Mouse (Mus musculus) kidney, postnatal 0 days (tissue): ENCODE measurements around the gene Ccdc71. TPM values are rescaled to one million over a fixed set of nuclear protein-coding genes. Genes with fewer than 3 reads are reported as not detected.

Source experiments
- ATAC-seq: fragments of 200-750 bp; cut with Nextera tagmentation; replicated peaks from 2 replicates; pipeline ENCODE4 v1.8.0; 2017; ENCODE audit warnings: low read depth, moderate number of reproducible peaks, moderate TSS enrichment, moderate library complexity; ENCODE audit not compliant: low FRiP score
- DNase-seq: peaks from one replicate; pipeline ENCODE4 v3.0.0-alpha.2; 2016; ENCODE audit warnings: low spot score
- H3K27ac ChIP-seq: fragments of 300-500 bp; sonication (generic); 2 replicates; pipeline ENCODE4 v1.5.1; 2014; ENCODE audit warnings: mild to moderate bottlenecking
- H3K27me3 ChIP-seq: fragments of 300-500 bp; sonication (generic); 2 replicates; pipeline ENCODE4 v1.6.1; 2014; ENCODE audit warnings: low read length, mixed read lengths; ENCODE audit not compliant: insufficient read depth
- H3K36me3 ChIP-seq: fragments of 300-500 bp; sonication (generic); 2 replicates; pipeline ENCODE4 v1.6.1; 2014; ENCODE audit warnings: low read length, mixed read lengths; ENCODE audit not compliant: insufficient read depth
- H3K4me1 ChIP-seq: fragments of 300-500 bp; sonication (generic); replicated peaks from 2 replicates; pipeline ENCODE4 v1.6.1; 2014; ENCODE audit warnings: antibody characterized with exemption, low read length, mixed read lengths; ENCODE audit not compliant: insufficient read depth
- H3K4me2 ChIP-seq: fragments of 300-500 bp; sonication (generic); 2 replicates; pipeline ENCODE4 v1.6.1; 2014; ENCODE audit warnings: mild to moderate bottlenecking, low read length, moderate library complexity, mixed read lengths
- H3K4me3 ChIP-seq: fragments of 300-500 bp; sonication (generic); replicated peaks from 2 replicates; pipeline ENCODE4 v1.5.1; 2014; ENCODE audit warnings: low read depth, low read length
- H3K9ac ChIP-seq: fragments of 300-500 bp; sonication (generic); 2 replicates; pipeline ENCODE4 v1.6.1; 2014; ENCODE audit warnings: low read depth, low read length
- H3K9me3 ChIP-seq: fragments of 300-500 bp; sonication (generic); replicated peaks from 2 replicates; pipeline ENCODE4 v1.6.1; 2016; ENCODE audit warnings: low read length, inconsistent platforms, mixed read lengths
- CTCF ChIP-seq: IDR thresholded peaks from 2 replicates; pipeline ENCODE4 v1.5.1; 2016; ENCODE audit warnings: antibody characterized with exemption, low read depth, mild to moderate bottlenecking, moderate library complexity
- WGBS: fragments of 180-500 bp; shearing (Covaris S2); extraction: QIAGEN DNeasy Blood & Tissue Kit; methylation state at CpG from one replicate; pipeline ENCODE4 v1.1.7; 2014; 5-methylcytosine and 5-hydroxymethylcytosine counted together
- polyA plus RNA-seq: library from polyadenylated mRNA; unstranded; fragments of >200 nt; fragmentation: Nextera tagmentation; extraction: Ambion mirVana; gene quantifications from 2 replicates; pipeline ENCODE4 v1.2.1, GENCODE M21; 2015

Gene Ccdc71
- polyA plus RNA-seq, 1 experiment from 2014 or later: 55.3 TPM

DNA sequence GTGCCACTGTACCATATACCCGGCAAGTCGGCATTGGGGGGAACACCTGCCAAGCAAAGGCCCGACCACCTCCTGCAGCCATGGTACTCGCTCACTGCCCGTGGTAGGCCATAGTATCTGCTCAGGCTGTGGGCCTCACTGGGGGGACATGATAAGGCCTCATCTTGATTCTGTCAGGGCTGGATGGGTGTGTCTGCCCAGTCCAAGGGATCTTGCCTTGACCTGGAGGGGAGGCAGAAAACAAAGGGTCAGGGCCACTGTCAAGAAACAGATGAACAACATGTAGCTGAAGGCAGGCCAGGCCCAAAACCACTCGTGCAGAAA, 9.2 kb upstream of the Ccdc71 start:
- TF ChIP-seq CTCF: no peak
- H3K9ac ChIP-seq: peak overlapping the region; percentile 18; the same call in 1 of the 2 replicates
- H3K4me2 ChIP-seq: 0 out of 2 replicates have a peak overlapping the region, but pooled peaks have one; percentile 4
- H3K4me1 ChIP-seq: peaks cover 8% of the 10 kb centered on the region; the same call in 1 of the 2 replicates
- DNase-seq (no peak), ATAC-seq (no peak)
- H3K27me3 ChIP-seq: no peaks in the 10 kb centered on the region
- no peak overlapping the region for H3K27ac ChIP-seq
- no peaks in the 10 kb centered on the region for H3K36me3 ChIP-seq
- H3K4me3 ChIP-seq: no peak overlapping the region
- WGBS: 86% methylated on average over 6 of the region's 6 CpGs
- H3K9me3 ChIP-seq: no peaks in the 10 kb centered on the region

DNA sequence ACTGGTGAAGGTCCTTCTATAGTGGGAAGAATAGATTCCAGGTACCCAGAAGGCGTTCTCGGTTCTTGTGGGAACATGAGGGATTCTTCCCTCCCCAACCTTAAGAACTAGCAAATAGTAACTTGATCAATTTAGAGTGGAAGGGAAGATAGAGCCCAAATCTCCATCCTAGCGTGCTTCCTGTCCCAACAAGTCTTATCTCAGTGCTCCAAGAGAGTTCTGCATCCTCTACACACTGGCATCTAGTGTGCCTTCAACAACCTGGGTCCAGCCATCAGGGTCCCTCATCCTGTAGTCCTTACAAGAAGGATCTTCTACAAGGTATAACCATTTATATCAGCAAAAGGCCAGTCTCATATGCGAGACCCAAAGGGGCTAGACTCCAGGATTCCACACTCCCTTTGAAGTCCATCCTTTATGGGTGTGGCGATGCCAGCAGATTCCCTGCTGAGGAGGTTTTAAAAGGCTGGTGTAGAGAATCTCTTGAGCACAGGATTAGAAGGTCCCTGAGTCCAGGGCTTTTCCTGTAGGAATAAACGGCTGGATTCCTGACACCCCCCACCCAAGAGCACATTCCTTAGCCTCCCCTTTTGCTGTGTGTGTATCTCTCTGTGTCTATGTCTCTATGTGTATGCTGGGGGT, 8.7 kb upstream of the Ccdc71 start:
- peak overlapping the region; percentile 95 for H3K4me2 ChIP-seq
- peaks cover 8% of the 10 kb centered on the region; the same call in 1 of the 2 replicates for H3K4me1 ChIP-seq
- DNase-seq (no peak), ATAC-seq (no peak)
- H3K27me3 ChIP-seq: no peaks in the 10 kb centered on the region
- 53% methylated on average over 6 of the region's 6 CpGs for WGBS
- no peaks in the 10 kb centered on the region for H3K9me3 ChIP-seq
- H3K4me3 ChIP-seq: peak overlapping the region; percentile 61
- H3K27ac ChIP-seq: peak overlapping the region; percentile 54
- peak overlapping the region; percentile 69 for H3K9ac ChIP-seq
- no peak for TF ChIP-seq CTCF
- no peaks in the 10 kb centered on the region for H3K36me3 ChIP-seq

GRCm38 (mm10) chr9:108452291-108452906, 7.9 kb upstream of the Ccdc71 start:
- H3K4me1 ChIP-seq: peaks cover 8% of the 10 kb centered on the region; the same call in 1 of the 2 replicates
- peak; percentile 94 for TF ChIP-seq CTCF
- H3K4me3 ChIP-seq: peak overlapping the region; percentile 61
- peak overlapping the region; percentile 69 for H3K9ac ChIP-seq
- peak; percentile 93 for DNase-seq
- no peaks in the 10 kb centered on the region for H3K9me3 ChIP-seq
- H3K27me3 ChIP-seq: no peaks in the 10 kb centered on the region
- peak overlapping the region; percentile 95 for H3K4me2 ChIP-seq
- peak overlapping the region; percentile 54 for H3K27ac ChIP-seq
- no peaks in the 10 kb centered on the region for H3K36me3 ChIP-seq
- ATAC-seq: peak; percentile 85
- WGBS: under 1% methylated on average over 40 of the region's 40 CpGs

- H3K36me3 ChIP-seq: no peaks in the 10 kb centered on the region
- WGBS: 41% methylated on average over 6 of the region's 6 CpGs
- H3K9ac ChIP-seq: peak overlapping the region; percentile 69
- H3K27me3 ChIP-seq: no peaks in the 10 kb centered on the region
- peaks cover 8% of the 10 kb centered on the region; the same call in 1 of the 2 replicates for H3K4me1 ChIP-seq
- peak overlapping the region; percentile 54; the same call in 1 of the 2 replicates for H3K27ac ChIP-seq
- ATAC-seq: no peak
- TF ChIP-seq CTCF: no peak
- peak overlapping the region; percentile 61 for H3K4me3 ChIP-seq
- H3K4me2 ChIP-seq: peak overlapping the region; percentile 95
- no peak for DNase-seq
- no peaks in the 10 kb centered on the region for H3K9me3 ChIP-seq
Measured at GRCm38 (mm10) chr9:108452911-108453310, 7.4 kb upstream of the Ccdc71 start.

DNA sequence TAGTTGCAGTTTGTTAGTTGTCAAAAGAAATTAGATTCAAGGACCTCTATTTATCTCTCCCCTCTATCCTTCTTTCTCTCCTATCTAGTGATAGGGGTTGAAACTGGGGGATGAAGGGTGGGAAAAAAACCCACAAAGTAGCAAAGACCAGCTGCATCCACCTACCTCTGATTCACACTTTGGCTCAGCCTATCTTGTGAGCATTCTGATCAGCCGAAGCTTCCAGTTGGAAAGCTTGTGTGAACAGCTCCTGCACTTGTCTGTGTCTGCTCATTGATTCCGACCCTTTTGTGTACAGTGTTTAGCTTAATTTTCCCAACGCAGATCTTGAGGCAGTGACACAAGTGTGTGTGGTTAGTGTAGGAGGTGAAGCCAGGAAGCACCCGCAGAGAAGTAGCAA, 6.9 kb upstream of the Ccdc71 start:
- no peak for ATAC-seq
- Histone ChIP-seq H3K4me2 (0 out of 2 replicates have a peak overlapping the region, but pooled peaks have one; percentile 95), H3K27ac (no peak overlapping the region), H3K4me3 (no peak overlapping the region), H3K27me3 (no peaks in the 10 kb centered on the region), H3K4me1 (peaks cover 8% of the 10 kb centered on the region; the same call in 1 of the 2 replicates), H3K9me3 (no peaks in the 10 kb centered on the region), H3K36me3 (no peaks in the 10 kb centered on the region), H3K9ac (peak overlapping the region; percentile 19; the same call in 1 of the 2 replicates)
- DNase-seq: no peak
- 81% methylated on average over 4 of the region's 4 CpGs for WGBS
- TF ChIP-seq CTCF: no peak

DNA sequence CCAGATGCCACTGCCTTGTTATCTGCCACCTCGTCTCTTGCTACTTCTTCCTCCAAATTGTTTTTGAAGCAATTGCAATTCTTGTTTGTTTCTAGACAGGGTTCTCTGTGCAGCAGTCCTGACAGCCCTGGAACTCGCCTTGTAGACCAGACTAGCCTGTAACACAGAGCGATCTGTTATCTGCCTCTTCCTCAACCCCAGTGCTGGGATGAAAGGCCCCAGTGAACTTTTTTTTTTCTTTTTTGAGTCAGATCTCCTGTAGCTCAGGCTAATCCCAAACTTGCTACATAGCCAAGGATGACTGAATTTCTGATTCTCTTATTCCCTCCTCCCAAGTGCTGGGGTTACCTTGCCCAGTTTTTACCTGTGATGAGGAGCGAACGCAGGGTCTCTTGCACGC, 5.9 kb upstream of the Ccdc71 start:
- no peak for TF ChIP-seq CTCF
- Histone ChIP-seq H3K36me3 (no peaks in the 10 kb centered on the region), H3K27me3 (no peaks in the 10 kb centered on the region), H3K27ac (no peak overlapping the region), H3K4me2 (no peak overlapping the region), H3K9ac (no peak overlapping the region), H3K4me1 (peaks cover 8% of the 10 kb centered on the region; the same call in 1 of the 2 replicates), H3K9me3 (no peaks in the 10 kb centered on the region), H3K4me3 (no peak overlapping the region)
- DNase-seq: no peak
- no peak for ATAC-seq
- 89% methylated on average over 6 of the region's 6 CpGs for WGBS
